Mouse (Mus musculus): ENCODE measurements around the gene Ntn4. TPM values are rescaled to one million over a fixed set of nuclear protein-coding genes. Genes with fewer than 3 reads are reported as not detected.
A peak's percentile ranks its signal among the peaks of the same experiment; 100 is the strongest.

The Ntn4 gene
- polyA plus RNA-seq, 1 experiment from 2014 or later = 2.2 TPM

GRCm38 (mm10) chr10:93620438-93621179 is 19.9 kb upstream of the Ntn4 start:
- WGBS = 70% methylated on average over 7 of the region's 7 CpGs
- no peak overlapping the region for H3K4me3 ChIP-seq
- no peaks in the 10 kb centered on the region for H3K27me3 ChIP-seq (ENCODE audit: insufficient read depth, poor library complexity, severe bottlenecking)
- no peaks in the 10 kb centered on the region for H3K9me3 ChIP-seq
- DNase-seq (ENCODE audit: low spot score) = no peak
- no peaks in the 10 kb centered on the region for H3K36me3 ChIP-seq
- no peak overlapping the region for H3K27ac ChIP-seq
- H3K4me1 ChIP-seq (replicated peaks) = peaks cover 8% of the 10 kb centered on the region; the same call in 1 of the 2 replicates

GRCm38 (mm10) chr10:93623725-93624124 is 16.8 kb upstream of the Ntn4 start:
- Histone ChIP-seq H3K36me3 (no peaks in the 10 kb centered on the region), H3K27me3 (ENCODE audit: insufficient read depth, poor library complexity, severe bottlenecking) (no peaks in the 10 kb centered on the region), H3K9me3 (no peaks in the 10 kb centered on the region), H3K27ac (no peak overlapping the region), H3K4me3 (no peak overlapping the region), H3K4me1 (replicated peaks) (peaks cover 8% of the 10 kb centered on the region; the same call in 1 of the 2 replicates)
- no peak for DNase-seq (ENCODE audit: low spot score)
- WGBS = 62% methylated on average over 9 of the region's 9 CpGs

- no peaks in the 10 kb centered on the region for H3K27me3 ChIP-seq (ENCODE audit: insufficient read depth, poor library complexity, severe bottlenecking)
- peaks cover 8% of the 10 kb centered on the region; the same call in 1 of the 2 replicates for H3K4me1 ChIP-seq (replicated peaks)
- no peak for DNase-seq (ENCODE audit: low spot score)
- no peaks in the 10 kb centered on the region for H3K36me3 ChIP-seq
- H3K9me3 ChIP-seq = no peaks in the 10 kb centered on the region
- no peak overlapping the region for H3K27ac ChIP-seq
- no peak overlapping the region for H3K4me3 ChIP-seq
- 85% methylated on average over 10 of the region's 10 CpGs for WGBS
Observed at GRCm38 (mm10) chr10:93624151-93624550, 16.3 kb upstream of the Ntn4 start.

GRCm38 (mm10) chr10:93630310-93630709 is 10.2 kb upstream of the Ntn4 start:
- no peak for DNase-seq (ENCODE audit: low spot score)
- 93% methylated on average over 5 of the region's 5 CpGs for WGBS
- Histone ChIP-seq H3K4me3 (no peak overlapping the region), H3K36me3 (no peaks in the 10 kb centered on the region), H3K4me1 (replicated peaks) (no peaks in the 10 kb centered on the region), H3K27ac (no peak overlapping the region), H3K9me3 (0 out of 2 replicates have a peak, but pooled peaks cover 3% of the 10 kb centered on the region), H3K27me3 (ENCODE audit: insufficient read depth, poor library complexity, severe bottlenecking) (no peaks in the 10 kb centered on the region)

GRCm38 (mm10) chr10:93632086-93632485 is 8.4 kb upstream of the Ntn4 start:
- 78% methylated on average over 4 of the region's 4 CpGs for WGBS
- no peaks in the 10 kb centered on the region for H3K27me3 ChIP-seq (ENCODE audit: insufficient read depth, poor library complexity, severe bottlenecking)
- H3K9me3 ChIP-seq = 0 out of 2 replicates have a peak, but pooled peaks cover 3% of the 10 kb centered on the region
- no peak overlapping the region for H3K4me3 ChIP-seq
- H3K4me1 ChIP-seq (replicated peaks) = peaks cover 4% of the 10 kb centered on the region; the same call in 1 of the 2 replicates
- DNase-seq (ENCODE audit: low spot score) = no peak
- no peak overlapping the region for H3K27ac ChIP-seq
- no peaks in the 10 kb centered on the region for H3K36me3 ChIP-seq

GRCm38 (mm10) chr10:93633563-93633962 is 6.9 kb upstream of the Ntn4 start:
- 85% methylated on average over 5 of the region's 5 CpGs for WGBS

GRCm38 (mm10) chr10:93633971-93634370 is 6.5 kb upstream of the Ntn4 start:
- Histone ChIP-seq H3K4me3 (no peak overlapping the region), H3K36me3 (no peaks in the 10 kb centered on the region), H3K4me1 (replicated peaks) (peaks cover 4% of the 10 kb centered on the region; the same call in 1 of the 2 replicates), H3K9me3 (0 out of 2 replicates have a peak, but pooled peaks cover 3% of the 10 kb centered on the region), H3K27me3 (ENCODE audit: insufficient read depth, poor library complexity, severe bottlenecking) (peaks cover 14% of the 10 kb centered on the region), H3K27ac (no peak overlapping the region)
- 94% methylated on average over 2 of the region's 2 CpGs for WGBS
- DNase-seq (ENCODE audit: low spot score) = no peak

More at GRCm38 (mm10) chr10:93633563-93633962, 6.9 kb upstream of the Ntn4 start:
- H3K4me3 ChIP-seq = no peak overlapping the region
- 0 out of 2 replicates have a peak, but pooled peaks cover 3% of the 10 kb centered on the region for H3K9me3 ChIP-seq
- peaks cover 4% of the 10 kb centered on the region; the same call in 1 of the 2 replicates for H3K4me1 ChIP-seq (replicated peaks)
- DNase-seq (ENCODE audit: low spot score) = no peak
- H3K27me3 ChIP-seq (ENCODE audit: insufficient read depth, poor library complexity, severe bottlenecking) = peaks cover 10% of the 10 kb centered on the region
- H3K27ac ChIP-seq = no peak overlapping the region
- no peaks in the 10 kb centered on the region for H3K36me3 ChIP-seq

GRCm38 (mm10) chr10:93635941-93636340 is 4.5 kb upstream of the Ntn4 start:
- Histone ChIP-seq H3K4me1 (replicated peaks) (peaks cover 11% of the 10 kb centered on the region), H3K27ac (no peak overlapping the region), H3K27me3 (ENCODE audit: insufficient read depth, poor library complexity, severe bottlenecking) (peaks cover 34% of the 10 kb centered on the region), H3K36me3 (no peaks in the 10 kb centered on the region), H3K4me3 (no peak overlapping the region), H3K9me3 (0 out of 2 replicates have a peak, but pooled peaks cover under 1% of the 10 kb centered on the region)
- 37% methylated on average over 9 of the region's 9 CpGs for WGBS
- DNase-seq (ENCODE audit: low spot score) = peak; percentile 48

GRCm38 (mm10) chr10:93640953-93641820 is 706 bp downstream of the Ntn4 start:
- H3K27ac ChIP-seq = peak overlapping the region; percentile 98
- peak overlapping the region; percentile 87 for H3K4me3 ChIP-seq
- peak; percentile 74 for DNase-seq (ENCODE audit: low spot score)
- peaks cover 19% of the 10 kb centered on the region for H3K36me3 ChIP-seq
- H3K9me3 ChIP-seq = no peaks in the 10 kb centered on the region
- under 1% methylated on average over 73 of the region's 73 CpGs for WGBS
- peaks cover 56% of the 10 kb centered on the region for H3K27me3 ChIP-seq (ENCODE audit: insufficient read depth, poor library complexity, severe bottlenecking)
- H3K4me1 ChIP-seq (replicated peaks) = peaks cover 29% of the 10 kb centered on the region

GRCm38 (mm10) chr10:93641821-93642746 is 1.6 kb downstream of the Ntn4 start:
- Histone ChIP-seq H3K4me3 (peak overlapping the region; percentile 87), H3K27me3 (ENCODE audit: insufficient read depth, poor library complexity, severe bottlenecking) (peaks cover 56% of the 10 kb centered on the region), H3K36me3 (peaks cover 28% of the 10 kb centered on the region), H3K9me3 (no peaks in the 10 kb centered on the region), H3K27ac (peak overlapping the region; percentile 98), H3K4me1 (replicated peaks) (peaks cover 29% of the 10 kb centered on the region)
- peak; percentile 71 for DNase-seq (ENCODE audit: low spot score)
- WGBS = 5% methylated on average over 32 of the region's 32 CpGs

- Histone ChIP-seq H3K4me3 (peak overlapping the region; percentile 87; the same call in 1 of the 2 replicates), H3K27me3 (ENCODE audit: insufficient read depth, poor library complexity, severe bottlenecking) (peaks cover 52% of the 10 kb centered on the region), H3K27ac (no peak overlapping the region; the same call in 1 of the 2 replicates), H3K36me3 (peaks cover 33% of the 10 kb centered on the region), H3K9me3 (no peaks in the 10 kb centered on the region), H3K4me1 (replicated peaks) (peaks cover 29% of the 10 kb centered on the region)
- DNase-seq (ENCODE audit: low spot score) = no peak
- 57% methylated on average over 8 of the region's 8 CpGs for WGBS
Observed at GRCm38 (mm10) chr10:93642897-93643296, 2.4 kb downstream of the Ntn4 start.

- Histone ChIP-seq H3K27ac (no peak overlapping the region), H3K36me3 (peaks cover 49% of the 10 kb centered on the region), H3K4me3 (no peak overlapping the region), H3K4me1 (replicated peaks) (peaks cover 29% of the 10 kb centered on the region), H3K9me3 (no peaks in the 10 kb centered on the region), H3K27me3 (ENCODE audit: insufficient read depth, poor library complexity, severe bottlenecking) (peaks cover 36% of the 10 kb centered on the region)
- DNase-seq (ENCODE audit: low spot score) = no peak
- 82% methylated on average over 12 of the region's 12 CpGs for WGBS
Observed at GRCm38 (mm10) chr10:93644451-93644941, 4.0 kb downstream of the Ntn4 start.
